Mouse (Mus musculus) intestine, postnatal 0 days (tissue): Measurements from ENCODE around the gene Ermap. TPM values are rescaled to one million over a fixed set of nuclear protein-coding genes. Genes with fewer than 3 reads are reported as not detected.

Experiments
- ATAC-seq: fragments of 200-750 bp; cut with Nextera tagmentation; 2 replicates; pipeline ENCODE4 v1.8.0; 2017; ENCODE audit warnings: mild to moderate bottlenecking, moderate TSS enrichment, moderate library complexity
- H3K27ac ChIP-seq: fragments of 300-500 bp; sonication (generic); 2 replicates; pipeline ENCODE4 v1.5.1; 2014; ENCODE audit warnings: mild to moderate bottlenecking, low read depth, low read length, moderate library complexity
- H3K27me3 ChIP-seq: fragments of 300-500 bp; sonication (generic); replicated peaks from 2 replicates; pipeline ENCODE4 v1.6.1; 2014; ENCODE audit warnings: low read length, mixed read lengths; ENCODE audit not compliant: control insufficient read depth, insufficient read depth
- H3K36me3 ChIP-seq: fragments of 300-500 bp; sonication (generic); 2 replicates; pipeline ENCODE4 v1.6.1; 2014; ENCODE audit warnings: mild to moderate bottlenecking, moderate library complexity; ENCODE audit not compliant: control insufficient read depth, insufficient read depth
- H3K4me1 ChIP-seq: fragments of 300-500 bp; sonication (generic); replicated peaks from 2 replicates; pipeline ENCODE4 v1.6.1; 2014; ENCODE audit warnings: antibody characterized with exemption, low read length, mixed read lengths; ENCODE audit not compliant: control insufficient read depth, insufficient read depth
- H3K4me2 ChIP-seq: fragments of 300-500 bp; sonication (generic); replicated peaks from 2 replicates; pipeline ENCODE4 v1.6.1; 2014; ENCODE audit warnings: low read depth, mild to moderate bottlenecking, moderate library complexity
- H3K4me3 ChIP-seq: fragments of 300-500 bp; sonication (generic); 2 replicates; pipeline ENCODE4 v1.5.1; 2014; ENCODE audit warnings: low read depth, low read length
- H3K9ac ChIP-seq: fragments of 300-500 bp; sonication (generic); 2 replicates; pipeline ENCODE4 v1.6.1; 2014; ENCODE audit warnings: mild to moderate bottlenecking, low read depth, low read length
- H3K9me3 ChIP-seq: fragments of 300-500 bp; sonication (generic); 2 replicates; pipeline ENCODE4 v1.6.1; 2016; ENCODE audit warnings: mixed run types; ENCODE audit not compliant: control insufficient read depth
- CTCF ChIP-seq: sonication (generic); IDR thresholded peaks from 2 replicates; pipeline ENCODE4 v1.5.1; 2016; ENCODE audit warnings: low read depth, mild to moderate bottlenecking, control low read depth, antibody characterized with exemption, moderate library complexity
- whole genome bisulfite sequencing: fragments of 180-500 bp; shearing (Covaris S2); extraction: QIAGEN DNeasy Blood & Tissue Kit; methylation state at CpG from one replicate; pipeline ENCODE4 v1.1.7; 2014; 5-methylcytosine and 5-hydroxymethylcytosine counted together
- polyA plus RNA-seq: library from polyadenylated mRNA; unstranded; fragments of >200 nt; fragmentation: Nextera tagmentation; extraction: Ambion mirVana; gene quantifications from 2 replicates; pipeline ENCODE4 v1.2.1, GENCODE M21; 2015

The Ermap gene
- polyA plus RNA-seq, 1 experiment from 2014 or later, result 0.18 TPM

DNA sequence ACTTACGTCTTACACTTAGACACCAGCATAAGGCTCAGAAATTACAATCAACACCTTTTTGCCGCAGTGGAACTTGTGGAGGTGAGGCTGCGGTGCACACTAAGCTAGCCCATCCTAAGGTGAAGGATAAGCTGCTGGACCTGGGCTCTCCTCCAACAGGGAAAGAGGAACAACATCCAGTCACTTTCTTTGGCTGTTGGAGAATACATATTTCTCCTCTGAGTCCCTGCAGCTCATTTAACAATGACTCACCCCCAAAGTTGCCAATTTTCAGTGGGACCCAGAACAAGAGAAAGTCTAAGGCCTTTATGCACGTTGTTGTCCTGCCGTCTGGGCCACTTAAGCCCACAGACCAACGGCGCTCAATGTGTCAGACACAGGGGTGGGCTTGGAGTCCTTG, 43.0 kb downstream of the Ermap start:
- no peak for ATAC-seq
- no peak overlapping the region for H3K27ac ChIP-seq
- H3K36me3 ChIP-seq, result no peaks in the 10 kb centered on the region
- H3K9me3 ChIP-seq, result no peaks in the 10 kb centered on the region
- H3K9ac ChIP-seq, result no peak overlapping the region
- no peak overlapping the region for H3K4me3 ChIP-seq
- H3K4me2 ChIP-seq, result no peak overlapping the region
- H3K27me3 ChIP-seq, result peaks cover 5% of the 10 kb centered on the region; the same call in 1 of the 2 replicates
- no peak for TF ChIP-seq CTCF
- 80% methylated on average over 7 of the region's 7 CpGs for WGBS
- no peaks in the 10 kb centered on the region for H3K4me1 ChIP-seq

DNA sequence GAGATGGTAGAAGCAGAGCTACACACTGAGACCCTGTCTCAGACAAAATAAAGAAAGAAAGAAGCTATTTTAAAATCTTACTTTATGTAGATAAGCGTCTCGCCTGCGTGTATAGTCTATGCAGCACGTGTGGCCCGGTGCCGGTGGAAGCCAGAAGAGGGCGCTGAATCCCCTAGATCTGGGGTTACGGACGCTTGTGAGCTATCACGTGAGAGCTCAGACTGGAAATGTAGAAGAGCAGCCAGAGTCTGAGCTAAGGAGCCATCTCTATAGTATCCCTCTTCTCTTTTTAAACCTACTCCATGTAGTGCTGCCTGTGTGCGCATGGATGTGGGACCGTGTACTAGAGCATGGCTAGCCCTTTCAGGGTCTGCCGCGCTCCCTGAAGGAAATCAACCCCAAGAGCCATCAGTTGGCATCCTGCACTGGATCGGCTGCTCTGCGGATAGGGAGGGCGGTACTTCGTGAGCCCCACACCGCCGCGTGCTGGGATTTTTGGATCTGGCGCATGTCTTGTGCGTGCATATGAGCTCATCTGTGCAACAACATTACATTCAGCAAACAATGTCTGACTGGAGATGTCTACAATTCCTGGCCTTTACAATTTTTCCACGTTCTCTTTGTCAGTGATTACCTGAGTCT, 47.5 kb downstream of the Ermap start:
- H3K4me3 ChIP-seq, result no peak overlapping the region
- H3K27me3 ChIP-seq, result peaks cover 5% of the 10 kb centered on the region; the same call in 1 of the 2 replicates
- H3K9me3 ChIP-seq, result no peaks in the 10 kb centered on the region
- H3K4me1 ChIP-seq, result no peaks in the 10 kb centered on the region
- 0 out of 2 replicates have a peak, but pooled peaks cover 2% of the 10 kb centered on the region for H3K36me3 ChIP-seq
- peak overlapping the region; percentile 44 for H3K4me2 ChIP-seq
- TF ChIP-seq CTCF, result peak; percentile 79
- H3K9ac ChIP-seq, result no peak overlapping the region
- 37% methylated on average over 24 of the region's 24 CpGs for WGBS
- no peak overlapping the region for H3K27ac ChIP-seq
- ATAC-seq, result peak; percentile 48

DNA sequence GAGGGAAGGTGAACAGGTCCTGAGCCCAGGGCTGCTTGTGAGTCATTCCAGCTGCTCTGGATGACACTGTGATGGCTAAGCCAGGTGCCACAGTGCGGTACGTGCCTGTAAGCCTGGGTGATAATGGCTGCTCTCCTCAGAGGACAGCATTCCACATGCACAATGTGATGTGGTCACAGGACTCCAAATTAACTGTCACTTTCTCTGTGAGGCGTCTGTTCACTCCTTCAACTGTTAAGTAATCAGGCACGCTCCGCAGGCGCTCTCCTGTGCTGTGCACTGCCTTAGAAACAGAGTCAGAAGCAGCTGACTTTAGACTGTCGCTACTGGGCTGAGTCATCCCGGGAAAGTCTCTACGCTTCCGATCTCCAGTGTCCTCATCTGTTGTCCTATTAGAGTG, 48.6 kb downstream of the Ermap start:
- H3K4me3 ChIP-seq, result no peak overlapping the region

DNA sequence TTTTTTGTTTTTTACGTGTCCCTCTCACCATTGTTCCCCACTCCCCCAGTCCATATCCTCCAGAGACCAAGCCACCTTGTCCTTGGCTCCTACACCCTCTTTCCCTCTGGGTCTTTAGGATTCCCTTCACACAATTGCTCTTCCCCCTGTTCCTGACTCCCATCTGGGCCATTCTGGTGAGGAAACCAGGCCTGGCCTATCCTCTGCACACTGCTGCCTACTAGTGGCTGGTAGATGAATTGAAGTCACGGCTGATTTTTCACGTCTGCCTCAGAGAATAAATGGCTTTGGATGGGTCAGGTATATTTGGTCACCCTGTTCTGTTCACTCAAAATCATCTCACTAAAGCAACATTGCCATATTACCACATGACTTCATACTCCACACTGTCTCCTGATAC, 49.7 kb downstream of the Ermap start:
- H3K4me2 ChIP-seq, result no peak overlapping the region
- peak; percentile 91 for TF ChIP-seq CTCF
- H3K36me3 ChIP-seq, result peaks cover 22% of the 10 kb centered on the region
- H3K9ac ChIP-seq, result no peak overlapping the region
- no peaks in the 10 kb centered on the region for H3K9me3 ChIP-seq
- H3K4me3 ChIP-seq, result no peak overlapping the region
- 54% methylated on average over 3 of the region's 3 CpGs for WGBS
- H3K27ac ChIP-seq, result no peak overlapping the region
- no peak for ATAC-seq
- H3K27me3 ChIP-seq, result peaks cover 5% of the 10 kb centered on the region; the same call in 1 of the 2 replicates
- no peaks in the 10 kb centered on the region for H3K4me1 ChIP-seq

More for the DNA sequence above, 48.6 kb downstream of the Ermap start:
- Histone ChIP-seq H3K9ac (no peak overlapping the region), H3K9me3 (no peaks in the 10 kb centered on the region), H3K36me3 (peaks cover 13% of the 10 kb centered on the region), H3K27me3 (peaks cover 5% of the 10 kb centered on the region; the same call in 1 of the 2 replicates), H3K4me2 (no peak overlapping the region), H3K4me1 (no peaks in the 10 kb centered on the region), H3K27ac (no peak overlapping the region)
- WGBS, result 61% methylated on average over 10 of the region's 10 CpGs
- TF ChIP-seq CTCF, result no peak
- no peak for ATAC-seq

DNA sequence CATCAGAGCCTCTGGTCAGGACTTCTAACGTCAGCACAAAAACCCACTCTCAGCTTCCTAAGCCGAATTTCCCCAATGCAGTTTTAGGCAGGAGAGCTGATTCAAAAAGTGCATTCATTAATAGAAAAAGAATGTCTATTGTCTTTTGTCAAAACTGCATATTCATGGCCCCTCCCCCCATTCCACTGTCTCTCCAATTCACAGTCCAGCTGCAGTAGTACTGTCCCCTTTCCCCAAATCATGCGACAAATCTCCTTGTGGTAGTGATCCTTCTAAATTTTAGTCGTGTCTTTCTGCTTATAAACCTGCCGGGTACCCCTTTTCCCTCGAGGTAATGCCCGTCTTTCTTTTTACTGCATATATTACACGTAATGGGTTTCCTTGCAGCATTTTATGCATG, 51.0 kb downstream of the Ermap start:
- H3K9me3 ChIP-seq, result no peaks in the 10 kb centered on the region
- H3K4me2 ChIP-seq, result no peak overlapping the region
- H3K27me3 ChIP-seq, result peaks cover 5% of the 10 kb centered on the region; the same call in 1 of the 2 replicates
- ATAC-seq, result no peak
- TF ChIP-seq CTCF, result no peak
- WGBS, result 68% methylated on average over 8 of the region's 8 CpGs
- H3K27ac ChIP-seq, result no peak overlapping the region
- no peak overlapping the region for H3K4me3 ChIP-seq
- H3K4me1 ChIP-seq, result no peaks in the 10 kb centered on the region
- H3K36me3 ChIP-seq, result peaks cover 36% of the 10 kb centered on the region
- no peak overlapping the region for H3K9ac ChIP-seq

DNA sequence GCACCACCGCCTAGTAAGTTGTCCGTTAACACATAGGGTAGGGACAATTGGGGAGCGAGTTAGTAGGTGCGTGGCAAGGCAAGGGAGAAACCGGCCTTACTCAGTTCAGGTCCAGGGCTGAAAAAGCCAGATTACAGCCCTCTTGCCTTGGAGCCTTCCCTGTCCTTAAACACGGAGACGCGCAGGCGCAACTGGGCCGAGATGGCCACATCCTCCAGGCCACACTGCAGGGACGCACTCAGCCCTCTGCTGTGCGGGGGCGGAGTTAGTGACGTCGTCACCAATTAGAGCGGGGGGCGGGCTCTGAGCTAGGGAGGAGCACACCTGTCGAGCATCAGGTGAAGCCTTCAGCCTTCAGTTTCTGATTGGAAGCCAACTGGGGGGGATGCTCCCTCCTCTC, 51.6 kb downstream of the Ermap start:
- Histone ChIP-seq H3K4me1 (no peaks in the 10 kb centered on the region), H3K4me3 (no peak overlapping the region), H3K9me3 (no peaks in the 10 kb centered on the region), H3K4me2 (peak overlapping the region; percentile 48), H3K36me3 (peaks cover 42% of the 10 kb centered on the region), H3K27me3 (0 out of 2 replicates have a peak, but pooled peaks cover 5% of the 10 kb centered on the region), H3K27ac (no peak overlapping the region), H3K9ac (no peak overlapping the region)
- TF ChIP-seq CTCF, result no peak
- WGBS, result 16% methylated on average over 18 of the region's 18 CpGs
- ATAC-seq, result peak; percentile 79

DNA sequence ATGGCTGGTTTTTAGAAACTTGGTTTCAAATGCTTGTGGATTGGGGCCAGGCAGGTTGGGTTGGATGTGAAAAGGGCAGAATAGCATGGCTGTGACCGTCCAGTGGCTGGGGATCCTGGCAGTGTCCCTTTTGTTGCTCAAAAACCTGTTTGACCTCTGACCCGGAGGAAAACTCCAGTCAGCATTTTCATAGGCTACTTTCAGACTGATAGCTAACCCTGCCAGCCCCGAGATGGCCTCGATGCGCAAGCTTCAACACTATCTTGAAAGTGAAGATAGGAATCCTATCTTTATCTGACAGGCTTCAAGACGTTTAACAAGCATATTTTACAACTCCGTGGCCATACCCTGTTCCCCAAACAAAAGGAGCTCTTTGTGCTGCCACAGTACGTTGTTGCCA, 52.5 kb downstream of the Ermap start:
- WGBS, result 47% methylated on average over 8 of the region's 8 CpGs
- Histone ChIP-seq H3K36me3 (peaks cover 51% of the 10 kb centered on the region), H3K4me3 (no peak overlapping the region), H3K9me3 (no peaks in the 10 kb centered on the region), H3K27me3 (0 out of 2 replicates have a peak, but pooled peaks cover 1% of the 10 kb centered on the region), H3K4me2 (no peak overlapping the region), H3K4me1 (no peaks in the 10 kb centered on the region), H3K27ac (no peak overlapping the region), H3K9ac (no peak overlapping the region)
- TF ChIP-seq CTCF, result no peak
- ATAC-seq, result no peak
